Mouse (Mus musculus): ENCODE data around the gene Cldn4.

Cldn4 gene

GRCm38 (mm10) chr5:134929988-134930387 lies 16.7 kb downstream of the Cldn4 start:
- DNase-seq: no peak

GRCm38 (mm10) chr5:134926726-134927125 lies 20.0 kb downstream of the Cldn4 start:
- no peak for DNase-seq

- DNase-seq: no peak
Measured at GRCm38 (mm10) chr5:134923141-134923540, 23.6 kb downstream of the Cldn4 start.

GRCm38 (mm10) chr5:134921106-134921505 lies 25.6 kb downstream of the Cldn4 start:
- no peak for DNase-seq

- DNase-seq: no peak
Measured at GRCm38 (mm10) chr5:134920106-134920687, 26.5 kb downstream of the Cldn4 start.

- no peak for DNase-seq
Measured at GRCm38 (mm10) chr5:134919097-134919496, 27.6 kb downstream of the Cldn4 start.

- DNase-seq: peak; percentile 73 to 80
Measured at GRCm38 (mm10) chr5:134918071-134918832, 28.5 kb downstream of the Cldn4 start.

GRCm38 (mm10) chr5:134915311-134915710 lies 31.4 kb downstream of the Cldn4 start, which contains the start of gene Cldn13:
TSS of gene Cldn13 (minus strand) at chr5:134915526.
- DNase-seq: no peak

- DNase-seq: no peak
Measured at GRCm38 (mm10) chr5:134914510-134914909, 32.2 kb downstream of the Cldn4 start.

GRCm38 (mm10) chr5:134913753-134914152 lies 33.0 kb downstream of the Cldn4 start:
- DNase-seq: no peak

GRCm38 (mm10) chr5:134913352-134913751 lies 33.4 kb downstream of the Cldn4 start:
- no peak for DNase-seq

- DNase-seq: no peak
Measured at GRCm38 (mm10) chr5:134911901-134912300, 34.8 kb downstream of the Cldn4 start.

- peak; percentile 94 to 97 for DNase-seq
Measured at GRCm38 (mm10) chr5:134907135-134907534, 39.6 kb downstream of the Cldn4 start.

GRCm38 (mm10) chr5:134906633-134907032 lies 40.1 kb downstream of the Cldn4 start, which contains the start of gene Tmem270:
TSS of gene Tmem270 (minus strand) at chr5:134906733.
- DNase-seq: no peak

GRCm38 (mm10) chr5:134901644-134902027 lies 45.1 kb downstream of the Cldn4 start:
- DNase-seq: no peak

GRCm38 (mm10) chr5:134901012-134901643 lies 45.6 kb downstream of the Cldn4 start:
- peak; percentile 57 to 67 for DNase-seq

GRCm38 (mm10) chr5:134897596-134897995 lies 49.1 kb downstream of the Cldn4 start:
- DNase-seq: peak; percentile 66 to 79

GRCm38 (mm10) chr5:134896965-134897364 lies 49.8 kb downstream of the Cldn4 start:
- no peak for DNase-seq

- peak; percentile 57 to 91 for DNase-seq
Measured at GRCm38 (mm10) chr5:134895291-134895690, 51.4 kb downstream of the Cldn4 start.

All from lung, postnatal 4 days (tissue).